Mouse (Mus musculus) spleen, postnatal 4 days (tissue): ENCODE measurements at regions not wholly inside any gene's neighbourhood (a gene's known extent, or its start where the extent isn't known, plus 50 kb on each side); places are given as distances from the start of the nearest gene placed in this dataset.
"Not testable (repeated sequence)": the region's sequence is repeated elsewhere in the genome, so short reads cannot be mapped to it uniquely, and the experiment has no call there.

Source experiments
- DNase-seq, 2 experiments: peaks; one replicate each; pipeline ENCODE4 v3.0.0; 2022; ENCODE audit warnings: low spot score in 2 of 2

- DNase-seq = peak in 1 of 2 experiments; percentile 12
Observed at GRCm38 (mm10) chr13:72538633-72539032, 90.0 kb upstream of the Irx2 start.

- peak in 1 of 2 experiments; percentile 35 for DNase-seq
Observed at GRCm38 (mm10) chr13:72541706-72542105, 86.9 kb upstream of the Irx2 start.

DNA sequence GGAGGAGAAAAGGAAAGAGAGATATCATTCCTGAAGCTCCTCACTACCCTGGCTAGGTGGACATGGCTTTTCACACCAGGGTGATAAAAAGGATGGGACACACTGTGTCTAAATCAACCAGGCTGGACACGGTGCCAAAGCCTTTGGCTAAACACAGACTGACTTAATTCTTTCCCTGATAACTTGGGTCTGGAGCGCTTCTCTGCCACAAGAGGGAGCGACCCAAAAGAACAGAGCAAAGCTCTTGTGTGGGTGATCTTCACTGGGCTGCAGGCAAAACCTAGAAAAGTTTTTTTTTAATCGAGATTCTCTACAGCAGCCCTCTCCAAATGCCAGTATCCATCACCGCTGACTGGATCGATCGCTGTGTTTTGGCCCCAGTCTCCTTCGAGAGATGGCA is 70.7 kb upstream of the Irx2 start:
- DNase-seq = no peak

DNA sequence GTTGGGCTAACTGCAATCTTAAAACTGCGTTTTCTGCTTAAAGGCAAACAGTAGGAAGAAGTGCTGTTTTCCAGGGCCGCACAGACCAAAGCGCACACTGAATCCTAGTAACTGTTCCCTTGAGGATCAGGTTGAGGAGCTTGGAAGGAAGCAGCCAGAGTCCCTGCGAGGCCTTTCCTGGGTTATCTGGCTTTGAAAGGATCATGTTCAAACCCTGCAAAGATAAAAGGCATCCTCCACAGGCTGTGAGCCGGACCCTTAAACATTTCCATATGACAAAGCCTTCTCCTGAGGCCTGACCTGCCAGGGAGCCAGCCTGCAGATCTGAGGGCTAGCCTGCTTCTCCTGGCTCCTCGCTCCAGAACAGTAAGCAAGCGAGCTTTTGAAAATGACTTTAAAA is 56.7 kb upstream of the Irx2 start:
- DNase-seq = no peak

- DNase-seq = no peak
Observed at GRCm38 (mm10) chr13:72572846-72573245, 55.8 kb upstream of the Irx2 start.

- not testable (repeated sequence) for DNase-seq
Observed at GRCm38 (mm10) chr13:72574126-72574525, 54.5 kb upstream of the Irx2 start.

DNA sequence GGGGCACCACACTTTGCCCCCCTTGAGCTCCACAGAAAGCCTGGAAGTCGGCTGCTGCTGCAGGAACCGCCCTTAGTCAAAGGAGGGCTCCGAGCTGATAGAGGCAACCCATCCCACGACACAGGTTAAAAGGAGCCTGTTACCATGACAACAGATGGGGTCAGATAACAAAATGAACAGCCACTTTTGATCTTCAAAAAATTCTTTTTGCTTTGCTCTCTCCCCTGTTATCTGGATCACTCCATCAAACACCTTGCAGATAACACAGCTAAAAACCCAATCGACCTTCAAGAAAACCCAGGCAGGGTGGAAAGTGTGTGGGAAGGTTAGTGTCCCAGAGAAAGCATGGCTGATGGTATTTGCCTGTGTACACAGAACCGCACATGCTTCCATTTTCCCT is 52.1 kb upstream of the Irx2 start:
- DNase-seq = no peak

DNA sequence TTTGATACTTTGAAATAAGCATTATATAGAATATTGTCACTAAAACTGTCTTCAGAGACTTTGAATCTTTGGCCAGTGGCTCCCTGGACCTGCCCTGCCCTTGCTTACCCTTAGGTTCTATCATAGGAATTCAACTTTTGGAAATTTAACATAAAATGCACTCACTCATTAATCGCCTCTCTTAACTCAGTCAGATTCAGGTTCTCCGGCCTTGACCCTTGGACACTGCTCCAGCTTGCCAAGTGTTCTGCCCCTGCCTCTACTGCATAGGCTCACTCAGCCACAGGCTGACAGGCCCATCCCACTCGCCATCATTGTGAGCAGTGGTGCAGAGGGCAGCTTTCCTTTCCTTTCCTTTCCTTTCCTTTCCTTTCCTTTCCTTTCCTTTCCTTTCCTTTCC is 50.2 kb upstream of the Irx2 start:
- DNase-seq = no peak
